Mouse (Mus musculus) common myeloid progenitor, adult 5-6 weeks (primary cell): ENCODE measurements around the gene Tor1b. TPM values are rescaled to one million over a fixed set of nuclear protein-coding genes. Genes with fewer than 3 reads are reported as not detected.
"Not testable (repeated sequence)": the region's sequence is repeated elsewhere in the genome, so short reads cannot be mapped to it uniquely, and the experiment has no call there.

Experiments
- ATAC-seq: replicated peaks from 2 replicates; pipeline ENCODE4 v1.8.0; 2016; ENCODE audit warnings: low read depth, mild to moderate bottlenecking, moderate TSS enrichment, inconsistent platforms; ENCODE audit not compliant: poor library complexity, severe bottlenecking
- total RNA-seq: library from RNA; stranded (forward); fragments of 200-1000, 187-1606 nt; gene quantifications from 2 replicates; pipeline ENCODE4 v1.2.3, GENCODE M21; 2017

Gene Tor1b
- total RNA-seq: 30.4 and 31.7 TPM in 2 replicates

- ATAC-seq: peak; percentile 96
These were observed at the start of gene Tor1b for GRCm38 (mm10) chr2:30952824-30953490. Gene Tor1b, plus strand, starts transcription at chr2:30952959.

- no peak for ATAC-seq
These were observed 48.5 kb upstream of the Tor1b start for GRCm38 (mm10) chr2:30904231-30904630.

- no peak for ATAC-seq
These were observed 47.8 kb upstream of the Tor1b start for GRCm38 (mm10) chr2:30904991-30905390.

- no peak for ATAC-seq
These were observed 46.9 kb upstream of the Tor1b start for GRCm38 (mm10) chr2:30905906-30906305.

GRCm38 (mm10) chr2:30906641-30907040, 46.1 kb upstream of the Tor1b start:
- ATAC-seq: no peak

- no peak for ATAC-seq
These were observed 40.4 kb upstream of the Tor1b start for GRCm38 (mm10) chr2:30912291-30912773.

- no peak for ATAC-seq
These were observed 39.7 kb upstream of the Tor1b start for GRCm38 (mm10) chr2:30913022-30913421.

- no peak for ATAC-seq
These were observed 37.9 kb upstream of the Tor1b start for GRCm38 (mm10) chr2:30914836-30915235.

- ATAC-seq: no peak
These were observed 37.4 kb upstream of the Tor1b start for GRCm38 (mm10) chr2:30915376-30915775.

- not testable (repeated sequence) for ATAC-seq
These were observed 36.8 kb upstream of the Tor1b start for GRCm38 (mm10) chr2:30915933-30916332.

GRCm38 (mm10) chr2:30917649-30918048, 35.1 kb upstream of the Tor1b start:
- ATAC-seq: no peak

- no peak for ATAC-seq
These were observed 34.6 kb upstream of the Tor1b start for GRCm38 (mm10) chr2:30918126-30918525.

- ATAC-seq: no peak
These were observed 33.9 kb upstream of the Tor1b start for GRCm38 (mm10) chr2:30918780-30919329.

GRCm38 (mm10) chr2:30920216-30920615, 32.5 kb upstream of the Tor1b start:
- no peak for ATAC-seq

- ATAC-seq: no peak
These were observed 29.7 kb upstream of the Tor1b start for GRCm38 (mm10) chr2:30923099-30923498.

GRCm38 (mm10) chr2:30925181-30925580, 27.6 kb upstream of the Tor1b start:
- ATAC-seq: no peak

- ATAC-seq: no peak
These were observed 26.4 kb upstream of the Tor1b start for GRCm38 (mm10) chr2:30926381-30926780.

GRCm38 (mm10) chr2:30927151-30927781, 25.5 kb upstream of the Tor1b start:
- no peak for ATAC-seq

GRCm38 (mm10) chr2:30927844-30928628, 24.7 kb upstream of the Tor1b start:
- ATAC-seq: peak; percentile 59

- peak; percentile 89 for ATAC-seq
These were observed 23.8 kb upstream of the Tor1b start for GRCm38 (mm10) chr2:30928893-30929482.
